Mouse (Mus musculus) right cerebral cortex, postnatal 10 days (tissue): Measurements from ENCODE around the gene Dyrk3.

ENCODE experiments used
- DNase-seq, 2 experiments: peaks; one replicate each; pipeline ENCODE4 v3.0.0; 2021; ENCODE audit warnings: low spot score in 2 of 2

Gene Dyrk3

GRCm38 (mm10) chr1:131112576-131112975, 25.6 kb downstream of the Dyrk3 start:
- DNase-seq = no peak

GRCm38 (mm10) chr1:131110525-131111106, 27.5 kb downstream of the Dyrk3 start:
- peak in 1 of 2 experiments; percentile 60 for DNase-seq

GRCm38 (mm10) chr1:131107575-131108308, 30.4 kb downstream of the Dyrk3 start:
- DNase-seq = no peak

GRCm38 (mm10) chr1:131103776-131104424, 34.2 kb downstream of the Dyrk3 start:
- DNase-seq = no peak

GRCm38 (mm10) chr1:131100808-131101207, 37.3 kb downstream of the Dyrk3 start:
- no peak for DNase-seq

GRCm38 (mm10) chr1:131097700-131098094, 40.4 kb downstream of the Dyrk3 start, which contains the start of gene Mapkapk2:
TSS of gene Mapkapk2 (minus strand) at chr1:131097826.
- DNase-seq = peak; percentile 94 to 95

- peak; percentile 59 to 62 for DNase-seq
Observed at GRCm38 (mm10) chr1:131096803-131097699, 41.1 kb downstream of the Dyrk3 start.

- DNase-seq = no peak
Observed at GRCm38 (mm10) chr1:131096132-131096695, 41.9 kb downstream of the Dyrk3 start.

GRCm38 (mm10) chr1:131095574-131095973, 42.6 kb downstream of the Dyrk3 start:
- no peak for DNase-seq

- DNase-seq = no peak
Observed at GRCm38 (mm10) chr1:131093889-131094288, 44.3 kb downstream of the Dyrk3 start.

GRCm38 (mm10) chr1:131092846-131093245, 45.3 kb downstream of the Dyrk3 start:
- DNase-seq = no peak

- DNase-seq = no peak
Observed at GRCm38 (mm10) chr1:131092173-131092572, 46.0 kb downstream of the Dyrk3 start.

- no peak for DNase-seq
Observed at GRCm38 (mm10) chr1:131091481-131091880, 46.7 kb downstream of the Dyrk3 start.

- DNase-seq = no peak
Observed at GRCm38 (mm10) chr1:131090877-131091276, 47.3 kb downstream of the Dyrk3 start.

- DNase-seq = no peak
Observed at GRCm38 (mm10) chr1:131090261-131090660, 47.9 kb downstream of the Dyrk3 start.

- no peak for DNase-seq
Observed at GRCm38 (mm10) chr1:131089525-131090127, 48.5 kb downstream of the Dyrk3 start.

GRCm38 (mm10) chr1:131088547-131088946, 49.6 kb downstream of the Dyrk3 start:
- no peak for DNase-seq

- DNase-seq = no peak
Observed at GRCm38 (mm10) chr1:131086907-131087306, 51.2 kb downstream of the Dyrk3 start.

- no peak for DNase-seq
Observed at GRCm38 (mm10) chr1:131085957-131086739, 52.0 kb downstream of the Dyrk3 start.

GRCm38 (mm10) chr1:131085272-131085671, 52.9 kb downstream of the Dyrk3 start:
- no peak for DNase-seq
